Mouse (Mus musculus) heart, embryonic 15.5 days (tissue): ENCODE data around the gene 1700016H13Rik. TPM values are rescaled to one million over a fixed set of nuclear protein-coding genes. Genes with fewer than 3 reads are reported as not detected.

ENCODE experiments used
- ATAC-seq: fragments of 200-750 bp; cut with Nextera tagmentation; replicated peaks from 2 replicates; pipeline ENCODE4 v1.8.0; 2017; ENCODE audit warnings: low read depth, moderate TSS enrichment; ENCODE audit not compliant: insufficient number of reproducible peaks, insufficient read depth, low FRiP score
- H3K27ac ChIP-seq: fragments of 300-500 bp; sonication (generic); 2 replicates; pipeline ENCODE4 v1.5.1; 2015; ENCODE audit warnings: mild to moderate bottlenecking, inconsistent platforms
- H3K27me3 ChIP-seq: fragments of 300-500 bp; sonication (generic); 2 replicates; pipeline ENCODE4 v1.6.1; 2015; ENCODE audit warnings: inconsistent platforms
- H3K36me3 ChIP-seq: fragments of 300-500 bp; sonication (generic); 2 replicates; pipeline ENCODE4 v1.6.1; 2015; ENCODE audit warnings: mild to moderate bottlenecking, inconsistent platforms
- H3K4me1 ChIP-seq: fragments of 300-500 bp; sonication (generic); replicated peaks from 2 replicates; pipeline ENCODE4 v1.6.1; 2015; ENCODE audit warnings: inconsistent platforms
- H3K4me2 ChIP-seq: fragments of 300-500 bp; sonication (generic); 2 replicates; pipeline ENCODE4 v1.6.1; 2015; ENCODE audit warnings: inconsistent platforms, mild to moderate bottlenecking, moderate library complexity
- H3K4me3 ChIP-seq: fragments of 300-500 bp; sonication (generic); 2 replicates; pipeline ENCODE4 v1.5.1; 2015; ENCODE audit warnings: mild to moderate bottlenecking, inconsistent platforms
- H3K9ac ChIP-seq: fragments of 300-500 bp; sonication (generic); 2 replicates; pipeline ENCODE4 v1.6.1; 2015; ENCODE audit warnings: mild to moderate bottlenecking, inconsistent platforms
- H3K9me3 ChIP-seq: fragments of 300-500 bp; sonication (generic); replicated peaks from 2 replicates; pipeline ENCODE4 v1.6.1; 2016; ENCODE audit warnings: inconsistent platforms
- WGBS: fragments of 180-500 bp; shearing (Covaris S2); methylation state at CpG from one replicate; pipeline ENCODE4 v1.1.7; 2015; ENCODE audit warnings: mixed read lengths; 5-methylcytosine and 5-hydroxymethylcytosine counted together
- polyA plus RNA-seq: library from polyadenylated mRNA; unstranded; fragments of >200 nt; fragmentation: Nextera tagmentation; extraction: Ambion mirVana; gene quantifications from 2 replicates; pipeline ENCODE4 v1.2.1, GENCODE M21; 2015

1700016H13Rik gene
- polyA plus RNA-seq, 1 experiment from 2014 or later, result 0.24 TPM

DNA sequence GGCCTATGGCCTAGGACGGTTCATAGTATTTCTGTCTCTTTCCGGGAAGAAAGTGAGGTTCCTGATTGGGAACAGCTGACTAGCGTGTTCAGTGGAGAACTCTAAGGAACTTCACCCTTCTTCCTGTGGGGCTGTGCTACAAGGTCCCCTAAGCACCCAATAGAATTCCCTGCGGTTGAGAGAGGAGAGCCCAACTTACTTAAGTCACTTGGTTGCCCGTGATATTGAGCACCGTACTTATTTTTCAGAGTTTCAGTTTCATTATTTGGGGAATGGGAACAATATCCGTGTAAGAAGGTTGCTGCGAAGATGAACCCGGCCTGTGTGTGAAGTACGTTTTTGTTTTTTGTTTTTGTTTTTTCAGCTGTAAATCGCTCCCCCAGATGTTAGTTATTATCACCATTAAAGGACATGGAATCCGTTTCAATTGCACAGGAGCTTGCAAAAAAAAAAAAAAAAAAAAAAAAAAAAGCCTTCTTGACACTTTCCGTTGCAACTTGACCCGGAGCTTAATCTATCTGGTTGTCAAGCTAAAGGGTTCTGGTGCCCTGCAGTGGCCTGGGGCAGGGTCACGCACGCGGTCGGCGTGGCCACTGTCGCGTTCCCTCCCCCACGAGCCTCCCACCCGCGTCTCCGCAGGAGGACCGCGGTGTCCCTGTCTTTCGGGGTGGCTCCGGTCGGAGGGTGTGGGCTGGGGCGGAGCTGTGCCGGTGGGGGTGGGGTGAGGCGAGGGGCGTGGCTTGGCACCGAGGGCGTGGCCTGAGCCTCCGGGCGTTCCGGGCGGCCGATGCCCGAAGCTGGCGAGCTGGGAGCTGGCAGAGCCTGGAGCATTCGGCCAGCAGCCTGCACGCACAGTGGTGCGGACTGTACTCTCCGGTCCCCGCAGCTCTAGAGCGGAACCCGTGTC, 36.1 kb upstream of the 1700016H13Rik start, which contains the start of gene Aff1:
Gene Aff1, plus strand, starts transcription at position 751 of the 907 bp plus-strand sequence.
- 4% methylated on average over 49 of the region's 50 CpGs for WGBS
- H3K36me3 ChIP-seq, result no peaks in the 10 kb centered on the region
- H3K4me2 ChIP-seq, result peak within 1 kb of the TSS; percentile 99
- H3K27me3 ChIP-seq, result peaks cover 23% of the 10 kb centered on the region
- H3K27ac ChIP-seq, result peak within 1 kb of the TSS; percentile 38; the same call in 1 of the 2 replicates
- no peaks in the 10 kb centered on the region for H3K9me3 ChIP-seq
- peaks cover 16% of the 10 kb centered on the region for H3K4me1 ChIP-seq
- peak within 1 kb of the TSS; percentile 68 for H3K4me3 ChIP-seq
- ATAC-seq, result peak; percentile 92
- peak within 1 kb of the TSS; percentile 62 for H3K9ac ChIP-seq

DNA sequence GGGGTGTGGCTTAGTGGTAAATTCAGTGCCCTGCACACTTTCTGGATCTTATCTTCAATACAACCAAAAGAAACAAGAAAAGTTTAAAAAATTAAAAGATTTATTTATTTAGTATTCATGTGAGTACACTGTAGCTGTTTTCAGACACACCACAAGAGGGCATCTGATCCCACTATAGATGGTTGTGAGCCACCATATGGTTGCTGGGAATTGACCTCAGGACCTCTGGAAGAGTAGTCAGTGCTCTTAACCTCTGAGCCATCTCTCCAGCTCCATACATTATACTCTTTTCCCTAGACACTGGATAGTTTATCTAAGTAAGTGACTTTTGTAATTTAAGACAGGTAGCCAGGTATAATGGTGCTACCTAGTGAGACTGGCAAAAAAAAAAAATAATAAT, 35.4 kb upstream of the 1700016H13Rik start:
- Histone ChIP-seq H3K36me3 (no peaks in the 10 kb centered on the region), H3K9me3 (no peaks in the 10 kb centered on the region), H3K27me3 (peaks cover 23% of the 10 kb centered on the region), H3K9ac (no peak overlapping the region), H3K27ac (no peak overlapping the region), H3K4me2 (peak overlapping the region; percentile 99), H3K4me1 (peaks cover 16% of the 10 kb centered on the region), H3K4me3 (peak overlapping the region; percentile 68)
- no peak for ATAC-seq

DNA sequence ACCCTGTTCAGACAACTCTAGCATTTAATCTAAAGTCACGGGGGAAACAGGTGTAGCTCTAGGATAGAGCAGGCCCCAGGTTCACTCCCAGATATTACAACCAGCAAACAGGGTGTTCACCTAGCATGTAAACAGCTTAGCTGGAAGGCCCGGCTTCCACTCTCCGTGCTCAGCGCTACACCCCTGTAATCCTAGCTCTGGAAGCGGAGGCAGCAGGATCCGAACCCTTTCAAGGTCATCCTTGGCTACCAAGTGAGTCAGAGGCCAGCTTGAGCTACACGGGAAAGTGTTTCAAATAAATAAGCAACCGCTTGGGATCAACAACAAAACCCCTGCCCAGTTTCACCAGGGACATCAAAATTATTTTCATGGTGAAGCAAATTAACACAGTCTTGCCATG, 34.4 kb upstream of the 1700016H13Rik start:
- 84% methylated on average over 8 of the region's 8 CpGs for WGBS
- H3K4me2 ChIP-seq, result no peak overlapping the region
- peaks cover 16% of the 10 kb centered on the region for H3K4me1 ChIP-seq
- no peak overlapping the region for H3K27ac ChIP-seq
- peaks cover 21% of the 10 kb centered on the region for H3K27me3 ChIP-seq
- ATAC-seq, result no peak
- no peak overlapping the region for H3K9ac ChIP-seq
- H3K4me3 ChIP-seq, result no peak overlapping the region
- no peaks in the 10 kb centered on the region for H3K36me3 ChIP-seq
- H3K9me3 ChIP-seq, result no peaks in the 10 kb centered on the region

DNA sequence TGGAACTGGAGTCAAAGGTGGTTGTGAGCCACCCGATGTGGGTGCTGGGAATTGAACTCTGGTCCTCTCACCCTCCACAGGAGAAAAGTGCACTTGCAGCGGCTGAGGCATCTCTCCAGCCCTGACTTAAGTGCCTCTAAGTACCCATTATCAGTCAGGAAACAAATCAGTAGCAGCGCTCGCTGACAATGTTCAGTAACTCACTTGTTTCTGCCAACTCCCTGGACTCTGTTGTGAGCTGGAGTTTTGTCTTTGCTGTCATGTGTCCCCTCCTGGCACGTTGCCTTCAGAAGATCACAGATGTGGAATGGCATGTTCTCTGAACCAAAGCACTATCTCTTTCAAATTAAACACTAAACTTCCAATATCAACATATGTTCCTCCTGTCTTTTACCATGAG, 33.8 kb upstream of the 1700016H13Rik start:
- no peak for ATAC-seq
- Histone ChIP-seq H3K4me3 (no peak overlapping the region), H3K36me3 (no peaks in the 10 kb centered on the region), H3K4me2 (no peak overlapping the region), H3K9me3 (no peaks in the 10 kb centered on the region), H3K27me3 (peaks cover 21% of the 10 kb centered on the region), H3K4me1 (peaks cover 16% of the 10 kb centered on the region), H3K9ac (no peak overlapping the region), H3K27ac (no peak overlapping the region)
- 50% methylated on average over 5 of the region's 5 CpGs for WGBS

DNA sequence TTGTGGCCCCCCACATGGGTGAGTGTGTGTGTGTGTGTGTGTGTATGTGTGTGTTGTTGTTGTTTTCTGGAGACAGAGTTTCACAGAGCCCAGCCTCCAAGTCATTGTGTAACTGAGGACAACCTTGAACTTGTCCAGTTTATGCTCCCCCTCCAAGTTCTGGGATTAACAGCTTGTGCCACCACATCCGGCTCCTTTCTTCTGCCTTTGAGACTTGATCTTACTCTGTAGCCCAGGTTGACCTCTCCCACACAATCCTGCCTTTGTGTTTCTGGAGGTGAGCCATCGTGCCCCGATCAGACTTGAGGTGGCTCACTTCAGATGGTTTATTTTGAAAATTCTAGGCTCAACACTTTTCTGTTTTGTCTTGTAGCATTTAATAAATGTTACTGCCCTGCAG, 26.0 kb upstream of the 1700016H13Rik start:
- H3K27ac ChIP-seq, result no peak overlapping the region
- WGBS, result 70% methylated on average over 3 of the region's 3 CpGs
- H3K4me3 ChIP-seq, result no peak overlapping the region
- no peaks in the 10 kb centered on the region for H3K4me1 ChIP-seq
- ATAC-seq, result no peak
- H3K4me2 ChIP-seq, result no peak overlapping the region
- no peaks in the 10 kb centered on the region for H3K36me3 ChIP-seq
- H3K9me3 ChIP-seq, result no peaks in the 10 kb centered on the region
- no peaks in the 10 kb centered on the region for H3K27me3 ChIP-seq
- H3K9ac ChIP-seq, result no peak overlapping the region

DNA sequence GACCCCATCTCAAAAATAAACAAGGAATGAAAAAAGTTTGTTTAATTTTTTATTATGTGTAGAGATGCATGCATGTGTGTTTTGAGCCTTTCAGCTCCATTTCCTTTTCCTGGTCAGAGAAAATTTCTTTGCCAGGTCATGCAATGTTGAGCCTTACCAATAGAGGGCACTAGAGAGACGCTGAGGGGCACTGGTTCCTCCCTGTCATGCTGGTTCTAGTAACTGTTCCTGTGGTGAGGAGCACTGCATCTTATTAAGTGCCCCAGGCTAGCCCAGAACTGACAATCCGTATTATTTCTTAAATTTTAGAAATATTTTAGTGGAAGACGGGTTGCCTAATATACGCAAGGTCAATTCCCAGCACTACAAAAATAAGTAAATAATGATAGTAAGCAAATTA, 24.6 kb upstream of the 1700016H13Rik start:
- Histone ChIP-seq H3K9me3 (no peaks in the 10 kb centered on the region), H3K27ac (no peak overlapping the region), H3K9ac (no peak overlapping the region), H3K36me3 (no peaks in the 10 kb centered on the region), H3K4me1 (no peaks in the 10 kb centered on the region), H3K27me3 (no peaks in the 10 kb centered on the region), H3K4me3 (no peak overlapping the region), H3K4me2 (no peak overlapping the region)
- ATAC-seq, result no peak
- 33% methylated on average over 4 of the region's 4 CpGs for WGBS

DNA sequence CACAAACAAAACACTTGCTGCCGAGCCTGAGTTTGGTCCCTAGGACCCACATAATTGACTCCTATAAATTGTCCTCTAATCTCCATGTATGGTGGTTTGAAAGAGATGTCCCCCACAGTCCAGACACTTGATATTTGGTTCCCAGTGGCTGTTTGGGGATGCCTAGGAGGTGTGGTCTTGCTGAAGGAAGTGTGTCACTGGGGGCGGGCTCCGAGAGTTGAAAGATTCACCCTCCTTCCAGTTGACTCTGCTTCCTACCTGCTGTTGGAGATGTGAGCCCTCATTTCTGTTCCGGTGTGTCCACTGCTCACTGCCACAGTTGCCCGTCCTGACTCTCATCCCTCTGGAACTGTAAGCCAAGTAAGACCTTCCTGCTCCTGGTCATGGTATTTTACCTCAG, 23.2 kb upstream of the 1700016H13Rik start:
- Histone ChIP-seq H3K4me3 (no peak overlapping the region), H3K27me3 (no peaks in the 10 kb centered on the region), H3K9ac (no peak overlapping the region), H3K36me3 (no peaks in the 10 kb centered on the region), H3K4me1 (no peaks in the 10 kb centered on the region), H3K9me3 (no peaks in the 10 kb centered on the region), H3K27ac (no peak overlapping the region), H3K4me2 (no peak overlapping the region)
- WGBS, result 93% methylated on average over 5 of the region's 5 CpGs
- ATAC-seq, result no peak

DNA sequence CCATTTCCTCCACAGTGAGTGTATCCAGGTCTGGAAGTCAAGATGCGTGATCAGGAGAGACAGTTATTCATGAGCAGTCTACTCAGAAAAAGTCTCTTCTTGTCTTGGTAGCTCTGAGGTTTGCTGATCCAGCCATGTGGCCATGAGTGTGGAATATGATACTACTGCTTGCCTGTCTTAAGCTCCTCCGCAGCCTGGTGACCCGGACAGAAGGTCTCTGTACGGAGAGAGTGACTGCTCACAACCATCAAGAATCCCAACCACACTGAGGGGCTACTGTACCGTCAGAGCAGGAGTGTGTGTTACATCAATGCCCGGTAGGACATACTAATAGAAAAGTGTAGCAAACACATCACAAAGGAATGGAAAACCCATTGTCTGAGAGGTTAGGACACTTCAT, 22.1 kb upstream of the 1700016H13Rik start:
- no peaks in the 10 kb centered on the region for H3K9me3 ChIP-seq
- H3K27me3 ChIP-seq, result no peaks in the 10 kb centered on the region
- no peaks in the 10 kb centered on the region for H3K36me3 ChIP-seq
- H3K9ac ChIP-seq, result no peak overlapping the region
- H3K27ac ChIP-seq, result no peak overlapping the region
- ATAC-seq, result no peak
- no peak overlapping the region for H3K4me2 ChIP-seq
- no peak overlapping the region for H3K4me3 ChIP-seq
- no peaks in the 10 kb centered on the region for H3K4me1 ChIP-seq
- WGBS, result 79% methylated on average over 6 of the region's 6 CpGs

DNA sequence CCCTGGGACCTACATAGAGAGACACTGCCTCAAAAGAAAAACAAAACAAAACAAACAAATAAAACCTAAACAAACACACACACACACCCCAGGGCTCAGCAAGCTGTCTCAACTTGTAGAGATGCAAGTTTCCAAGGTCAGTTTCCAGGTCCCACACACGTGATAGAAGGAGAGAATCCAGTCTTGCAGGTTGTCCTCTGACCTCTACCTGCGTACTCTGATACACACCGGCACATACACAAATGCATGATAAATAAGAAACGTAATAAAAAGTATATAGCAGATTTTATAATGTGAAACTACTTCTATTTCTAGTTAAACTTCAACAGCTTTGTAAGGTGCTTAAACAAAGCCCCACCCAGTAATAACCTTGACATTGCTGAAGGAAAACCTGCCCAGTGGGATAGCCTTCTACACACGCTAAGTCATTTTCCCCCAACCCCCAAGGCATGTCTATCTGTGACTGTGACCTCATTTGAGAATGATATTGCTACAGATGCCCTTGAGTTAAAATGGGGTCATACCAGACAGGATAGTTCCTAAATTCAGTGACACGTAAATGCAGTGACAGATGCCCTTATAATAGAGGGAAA, 20.6 kb upstream of the 1700016H13Rik start:
- Histone ChIP-seq H3K36me3 (no peaks in the 10 kb centered on the region), H3K4me1 (no peaks in the 10 kb centered on the region), H3K4me2 (no peak overlapping the region), H3K27ac (no peak overlapping the region), H3K27me3 (no peaks in the 10 kb centered on the region), H3K9me3 (no peaks in the 10 kb centered on the region), H3K9ac (no peak overlapping the region), H3K4me3 (no peak overlapping the region)
- WGBS, result 81% methylated on average over 6 of the region's 6 CpGs
- no peak for ATAC-seq

DNA sequence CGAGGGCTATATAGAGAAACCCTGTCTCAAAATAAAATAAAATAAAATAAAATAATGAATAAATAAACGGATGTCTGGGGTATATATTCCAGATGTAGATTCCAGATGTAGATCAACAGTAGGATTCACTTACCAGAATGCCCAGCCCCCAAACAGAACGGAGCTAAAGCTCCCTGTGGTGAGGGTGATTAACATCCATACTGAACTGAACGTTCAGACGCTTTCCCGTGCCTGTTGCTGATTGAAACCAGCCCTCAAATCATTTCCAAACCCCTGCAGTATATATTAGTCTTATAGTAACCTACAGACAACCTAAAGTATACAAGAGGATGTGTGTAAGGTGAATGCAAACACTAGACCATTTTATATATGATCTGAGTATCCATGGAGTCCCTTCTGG, 18.7 kb upstream of the 1700016H13Rik start:
- Histone ChIP-seq H3K9me3 (no peaks in the 10 kb centered on the region), H3K4me2 (no peak overlapping the region), H3K4me1 (no peaks in the 10 kb centered on the region), H3K9ac (no peak overlapping the region), H3K27ac (no peak overlapping the region), H3K27me3 (no peaks in the 10 kb centered on the region), H3K36me3 (no peaks in the 10 kb centered on the region), H3K4me3 (no peak overlapping the region)
- ATAC-seq, result no peak
- WGBS, result 65% methylated on average over 6 of the region's 6 CpGs

DNA sequence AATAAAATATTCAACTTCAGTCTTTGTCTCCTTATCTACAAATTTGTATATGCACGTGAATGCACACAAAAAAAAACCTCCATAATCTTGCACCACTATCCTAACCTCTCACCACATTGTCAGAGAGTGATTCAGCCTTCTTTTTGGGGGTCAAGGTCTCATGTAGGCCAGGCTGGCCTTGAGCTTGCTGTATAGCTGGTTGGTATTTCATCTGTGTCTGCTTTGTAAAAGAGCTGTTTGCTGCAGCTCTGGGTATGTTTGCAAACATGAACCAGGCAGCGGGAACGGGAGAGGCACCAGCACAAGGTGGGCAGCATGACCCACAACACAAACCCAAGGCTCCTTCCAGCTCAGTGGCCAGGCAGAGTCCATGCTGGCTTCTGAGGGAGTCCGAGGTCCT, 17.8 kb upstream of the 1700016H13Rik start:
- Histone ChIP-seq H3K27ac (no peak overlapping the region), H3K4me2 (no peak overlapping the region), H3K4me3 (no peak overlapping the region), H3K36me3 (no peaks in the 10 kb centered on the region), H3K27me3 (no peaks in the 10 kb centered on the region), H3K9ac (no peak overlapping the region), H3K4me1 (no peaks in the 10 kb centered on the region), H3K9me3 (no peaks in the 10 kb centered on the region)
- no peak for ATAC-seq
- 73% methylated on average over 4 of the region's 4 CpGs for WGBS

DNA sequence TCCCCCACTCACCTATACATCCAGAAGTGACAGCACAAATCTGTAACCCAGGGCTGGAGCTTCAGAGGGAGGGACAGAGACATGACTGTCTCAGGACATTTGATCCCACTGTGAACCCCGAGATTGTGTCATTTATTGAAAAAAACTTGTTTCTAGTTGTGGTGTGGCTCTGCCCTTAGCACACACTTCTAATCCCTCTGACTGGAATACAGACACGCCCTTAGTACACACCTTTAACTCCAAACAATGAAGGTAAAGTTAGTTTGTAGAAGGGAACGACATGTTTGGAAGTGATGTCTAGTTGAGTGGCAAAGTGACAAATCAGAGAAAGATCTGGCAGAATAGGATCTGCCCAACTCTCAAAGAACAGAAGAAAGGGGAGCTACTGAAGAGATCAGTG, 16.0 kb upstream of the 1700016H13Rik start:
- Histone ChIP-seq H3K4me2 (no peak overlapping the region), H3K27ac (no peak overlapping the region), H3K4me3 (no peak overlapping the region), H3K9me3 (no peaks in the 10 kb centered on the region), H3K36me3 (no peaks in the 10 kb centered on the region), H3K9ac (no peak overlapping the region), H3K27me3 (no peaks in the 10 kb centered on the region), H3K4me1 (no peaks in the 10 kb centered on the region)
- ATAC-seq, result no peak
- WGBS, result 74% methylated on average over 3 of the region's 3 CpGs
